Mouse (Mus musculus) limb, embryonic 14.5 days (tissue): ENCODE measurements around the gene Man2a2. TPM values are rescaled to one million over a fixed set of nuclear protein-coding genes. Genes with fewer than 3 reads are reported as not detected.

Experiments used
- ATAC-seq: fragments of 200-750 bp; cut with Nextera tagmentation; 2 replicates; pipeline ENCODE4 v1.8.0; 2017; ENCODE audit warnings: low read depth, moderate number of reproducible peaks, moderate TSS enrichment; ENCODE audit not compliant: low FRiP score
- DNase-seq: peaks from one replicate; pipeline ENCODE4 v3.0.0-alpha.2; 2015; ENCODE audit warnings: low spot score
- H3K27ac ChIP-seq: fragments of 300-500 bp; sonication (generic); replicated peaks from 2 replicates; pipeline ENCODE4 v1.5.1; 2014; ENCODE audit warnings: low read depth, mild to moderate bottlenecking, low read length, moderate library complexity, mixed read lengths
- H3K27me3 ChIP-seq: fragments of 300-500 bp; sonication (generic); 2 replicates; pipeline ENCODE4 v1.6.1; 2014; ENCODE audit warnings: low read length, mixed read lengths; ENCODE audit not compliant: control insufficient read depth, insufficient read depth
- H3K36me3 ChIP-seq: fragments of 300-500 bp; sonication (generic); 2 replicates; pipeline ENCODE4 v1.6.1; 2014; ENCODE audit warnings: mild to moderate bottlenecking, low read length, moderate library complexity, mixed read lengths; ENCODE audit not compliant: control insufficient read depth, insufficient read depth
- H3K4me1 ChIP-seq: fragments of 300-500 bp; sonication (generic); 2 replicates; pipeline ENCODE4 v1.6.1; 2014; ENCODE audit warnings: antibody characterized with exemption, low read length, mixed read lengths; ENCODE audit not compliant: control insufficient read depth, insufficient read depth
- H3K4me2 ChIP-seq: fragments of 300-500 bp; sonication (generic); replicated peaks from 2 replicates; pipeline ENCODE4 v1.6.1; 2014; ENCODE audit warnings: low read depth, mild to moderate bottlenecking, low read length, moderate library complexity; ENCODE audit not compliant: severe bottlenecking
- H3K4me3 ChIP-seq: fragments of 300-500 bp; sonication (generic); replicated peaks from 2 replicates; pipeline ENCODE4 v1.5.1; 2014; ENCODE audit warnings: low read length
- H3K9ac ChIP-seq: fragments of 300-500 bp; sonication (generic); 2 replicates; pipeline ENCODE4 v1.6.1; 2014; ENCODE audit warnings: mild to moderate bottlenecking, low read depth, low read length, moderate library complexity; ENCODE audit not compliant: severe bottlenecking
- H3K9me3 ChIP-seq: fragments of 300-500 bp; sonication (generic); 2 replicates; pipeline ENCODE4 v1.6.1; 2016; ENCODE audit warnings: low read length; ENCODE audit not compliant: control insufficient read depth
- POLR2A ChIP-seq: fragments of 200-500 bp; IDR thresholded peaks from 2 replicates; pipeline ENCODE4 v1.8.0; 2012; ENCODE audit warnings: inconsistent platforms, mild to moderate bottlenecking, moderate library complexity, borderline replicate concordance; ENCODE audit not compliant: insufficient read depth, insufficient read length; ENCODE audit errors: extremely low read depth
- WGBS: fragments of 180-500 bp; shearing (Covaris S2); extraction: QIAGEN DNeasy Blood & Tissue Kit; methylation state at CpG from one replicate; pipeline ENCODE4 v1.1.7; 2014; 5-methylcytosine and 5-hydroxymethylcytosine counted together
- polyA plus RNA-seq, 2 experiments: library from polyadenylated mRNA; depleted of rRNA in 1 of 2; stranded (reverse) in 1 of 2; unstranded in 1 of 2; fragments of >200 nt; fragmentation: Nextera tagmentation in 1 of 2; extraction: Ambion mirVana in 1 of 2; gene quantifications; 2 replicates each; pipeline versions ENCODE4 v1.2.1 to v1.2.3; 2012 to 2014

Gene Man2a2
- polyA plus RNA-seq, 2 experiments = 14.8 to 64.8 TPM

- ATAC-seq (no peak), DNase-seq (no peak)
- Histone ChIP-seq H3K4me3 (no peak overlapping the region), H3K9ac (no peak overlapping the region), H3K4me2 (no peak overlapping the region), H3K27ac (no peak overlapping the region), H3K36me3 (no peaks in the 10 kb centered on the region), H3K4me1 (no peaks in the 10 kb centered on the region), H3K9me3 (no peaks in the 10 kb centered on the region), H3K27me3 (no peaks in the 10 kb centered on the region)
- WGBS = 72% methylated on average over 7 of the region's 7 CpGs
- TF ChIP-seq POLR2A = no peak
Measured at GRCm38 (mm10) chr7:80414303-80414855, 43.2 kb upstream of the Man2a2 start.

- H3K27ac ChIP-seq = no peak overlapping the region
- H3K4me1 ChIP-seq = no peaks in the 10 kb centered on the region
- no peak overlapping the region for H3K4me2 ChIP-seq
- no peak for TF ChIP-seq POLR2A
- H3K36me3 ChIP-seq = no peaks in the 10 kb centered on the region
- DNase-seq (no peak), ATAC-seq (no peak)
- H3K9ac ChIP-seq = no peak overlapping the region
- H3K4me3 ChIP-seq = no peak overlapping the region
- H3K9me3 ChIP-seq = no peaks in the 10 kb centered on the region
- WGBS = 83% methylated on average over 9 of the region's 9 CpGs
- no peaks in the 10 kb centered on the region for H3K27me3 ChIP-seq
Measured at GRCm38 (mm10) chr7:80413512-80414302, 42.5 kb upstream of the Man2a2 start.

- no peaks in the 10 kb centered on the region for H3K36me3 ChIP-seq
- no peak for DNase-seq
- H3K4me3 ChIP-seq = no peak overlapping the region
- no peak for TF ChIP-seq POLR2A
- no peak overlapping the region for H3K27ac ChIP-seq
- no peaks in the 10 kb centered on the region for H3K4me1 ChIP-seq
- H3K27me3 ChIP-seq = no peaks in the 10 kb centered on the region
- no peak overlapping the region for H3K9ac ChIP-seq
- no peak overlapping the region for H3K4me2 ChIP-seq
- no peak for ATAC-seq
- no peaks in the 10 kb centered on the region for H3K9me3 ChIP-seq
- WGBS = 52% methylated on average over 5 of the region's 5 CpGs
Measured at GRCm38 (mm10) chr7:80412781-80413180, 41.6 kb upstream of the Man2a2 start.

GRCm38 (mm10) chr7:80412279-80412678 is 41.1 kb upstream of the Man2a2 start:
- Histone ChIP-seq H3K27ac (no peak overlapping the region), H3K9me3 (no peaks in the 10 kb centered on the region), H3K9ac (no peak overlapping the region), H3K4me3 (no peak overlapping the region), H3K4me1 (no peaks in the 10 kb centered on the region), H3K27me3 (no peaks in the 10 kb centered on the region), H3K36me3 (no peaks in the 10 kb centered on the region), H3K4me2 (no peak overlapping the region)
- TF ChIP-seq POLR2A = no peak
- ATAC-seq (no peak), DNase-seq (no peak)
- 61% methylated on average over 10 of the region's 10 CpGs for WGBS

- H3K4me2 ChIP-seq = no peak overlapping the region
- 75% methylated on average over 9 of the region's 9 CpGs for WGBS
- H3K27me3 ChIP-seq = no peaks in the 10 kb centered on the region
- DNase-seq (no peak), ATAC-seq (no peak)
- H3K9ac ChIP-seq = no peak overlapping the region
- no peaks in the 10 kb centered on the region for H3K4me1 ChIP-seq
- H3K27ac ChIP-seq = no peak overlapping the region
- TF ChIP-seq POLR2A = no peak
- no peaks in the 10 kb centered on the region for H3K9me3 ChIP-seq
- H3K36me3 ChIP-seq = no peaks in the 10 kb centered on the region
- H3K4me3 ChIP-seq = no peak overlapping the region
Measured at GRCm38 (mm10) chr7:80410380-80410779, 39.2 kb upstream of the Man2a2 start.

GRCm38 (mm10) chr7:80407712-80408111 is 36.5 kb upstream of the Man2a2 start:
- H3K27me3 ChIP-seq = no peaks in the 10 kb centered on the region
- 69% methylated on average over 9 of the region's 9 CpGs for WGBS
- no peak for DNase-seq
- ATAC-seq = no peak
- no peak overlapping the region for H3K4me3 ChIP-seq
- H3K4me2 ChIP-seq = no peak overlapping the region
- no peak overlapping the region for H3K27ac ChIP-seq
- no peaks in the 10 kb centered on the region for H3K9me3 ChIP-seq
- TF ChIP-seq POLR2A = no peak
- peaks cover 3% of the 10 kb centered on the region; the same call in 1 of the 2 replicates for H3K4me1 ChIP-seq
- no peaks in the 10 kb centered on the region for H3K36me3 ChIP-seq
- H3K9ac ChIP-seq = no peak overlapping the region
